Mouse (Mus musculus): ENCODE measurements around the gene Mei1. TPM values are rescaled to one million over a fixed set of nuclear protein-coding genes. Genes with fewer than 3 reads are reported as not detected.
A peak's percentile ranks its signal among the peaks of the same experiment; 100 is the strongest.

Mei1 gene
- polyA plus RNA-seq, 1 experiment from 2014 or later: not detected

GRCm38 (mm10) chr15:82159471-82159870 is 89.7 kb downstream of the Mei1 start:
- H3K4me3 ChIP-seq (ENCODE audit: low read depth, low read length): no peak overlapping the region
- ATAC-seq (no peak), DNase-seq (no peak)
- 85% methylated on average over 9 of the region's 9 CpGs for WGBS (ENCODE audit: insufficient replicate concordance)
- H3K27me3 ChIP-seq (ENCODE audit: insufficient read depth, low read length): no peaks in the 10 kb centered on the region
- H3K4me1 ChIP-seq (ENCODE audit: insufficient read depth): peaks cover 48% of the 10 kb centered on the region
- no peak for TF ChIP-seq EP300 (IDR thresholded peaks at IDR 0.05; ENCODE audit: low read depth)
- TF ChIP-seq CTCF (IDR thresholded peaks at IDR 0.05; ENCODE audit: low read depth): no peak
- no peak overlapping the region for H3K4me2 ChIP-seq (ENCODE audit: low read depth, low read length)
- no peak overlapping the region for H3K27ac ChIP-seq (ENCODE audit: low read depth)
- H3K9ac ChIP-seq (replicated peaks): no peak overlapping the region
- no peaks in the 10 kb centered on the region for H3K9me3 ChIP-seq (ENCODE audit: low read length)
- no peaks in the 10 kb centered on the region for H3K36me3 ChIP-seq (replicated peaks; ENCODE audit: insufficient read depth, low read length)

DNA sequence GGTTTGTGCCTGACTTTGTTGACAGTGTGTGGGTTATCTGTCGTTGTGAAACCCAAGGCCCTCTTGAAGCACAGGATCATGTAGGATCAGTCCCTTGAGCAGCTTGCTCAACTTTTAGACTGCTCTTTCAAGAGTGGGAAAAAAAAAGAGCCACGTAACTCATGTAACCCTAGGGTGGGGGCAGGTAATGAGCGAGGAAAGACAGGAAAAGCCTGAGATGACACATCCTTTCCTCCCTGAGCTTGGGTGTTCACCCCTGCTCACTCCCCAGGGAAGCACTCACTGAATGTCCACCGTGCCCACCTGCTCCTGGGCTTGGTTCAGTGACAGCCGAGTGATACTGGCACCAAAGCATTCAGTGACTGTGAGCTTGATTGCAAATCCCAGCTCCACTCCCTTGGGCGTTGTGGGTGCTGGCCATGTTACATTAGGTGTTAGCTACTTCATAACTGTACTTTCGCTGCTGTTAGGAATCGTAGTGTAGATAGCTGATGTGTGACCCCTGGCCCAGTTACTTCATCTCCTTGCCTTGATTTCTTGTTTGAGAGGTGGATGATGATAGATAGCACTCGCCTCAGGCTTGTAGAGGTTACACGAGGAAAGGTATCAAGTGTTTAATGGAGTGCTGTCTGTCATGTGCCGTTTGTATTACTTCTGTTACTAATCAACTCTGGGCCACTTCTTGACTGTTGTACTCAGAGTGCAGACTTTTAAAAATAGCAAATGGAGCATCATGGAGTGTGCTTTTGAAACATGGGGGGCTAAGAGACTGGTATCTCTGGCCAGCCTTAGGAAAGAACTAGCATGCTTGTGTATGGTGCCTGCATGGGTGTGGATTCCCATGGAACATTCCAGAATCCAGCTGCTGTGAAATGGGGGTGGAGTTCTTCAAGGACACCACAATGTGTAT is 91.2 kb downstream of the Mei1 start:
- peak overlapping the region; percentile 24 for H3K27ac ChIP-seq (ENCODE audit: low read depth)
- TF ChIP-seq EP300 (IDR thresholded peaks at IDR 0.05; ENCODE audit: low read depth) (no peak), CTCF (IDR thresholded peaks at IDR 0.05; ENCODE audit: low read depth) (no peak)
- no peaks in the 10 kb centered on the region for H3K27me3 ChIP-seq (ENCODE audit: insufficient read depth, low read length)
- 56% methylated on average over 11 of the region's 11 CpGs for WGBS (ENCODE audit: insufficient replicate concordance)
- no peak overlapping the region for H3K4me2 ChIP-seq (ENCODE audit: low read depth, low read length)
- peaks cover 61% of the 10 kb centered on the region for H3K4me1 ChIP-seq (ENCODE audit: insufficient read depth)
- DNase-seq: no peak
- no peak overlapping the region; the same call in 1 of the 2 replicates for H3K9ac ChIP-seq (replicated peaks)
- no peaks in the 10 kb centered on the region for H3K36me3 ChIP-seq (replicated peaks; ENCODE audit: insufficient read depth, low read length)
- ATAC-seq: no peak
- no peaks in the 10 kb centered on the region for H3K9me3 ChIP-seq (ENCODE audit: low read length)
- H3K4me3 ChIP-seq (ENCODE audit: low read depth, low read length): no peak overlapping the region

DNA sequence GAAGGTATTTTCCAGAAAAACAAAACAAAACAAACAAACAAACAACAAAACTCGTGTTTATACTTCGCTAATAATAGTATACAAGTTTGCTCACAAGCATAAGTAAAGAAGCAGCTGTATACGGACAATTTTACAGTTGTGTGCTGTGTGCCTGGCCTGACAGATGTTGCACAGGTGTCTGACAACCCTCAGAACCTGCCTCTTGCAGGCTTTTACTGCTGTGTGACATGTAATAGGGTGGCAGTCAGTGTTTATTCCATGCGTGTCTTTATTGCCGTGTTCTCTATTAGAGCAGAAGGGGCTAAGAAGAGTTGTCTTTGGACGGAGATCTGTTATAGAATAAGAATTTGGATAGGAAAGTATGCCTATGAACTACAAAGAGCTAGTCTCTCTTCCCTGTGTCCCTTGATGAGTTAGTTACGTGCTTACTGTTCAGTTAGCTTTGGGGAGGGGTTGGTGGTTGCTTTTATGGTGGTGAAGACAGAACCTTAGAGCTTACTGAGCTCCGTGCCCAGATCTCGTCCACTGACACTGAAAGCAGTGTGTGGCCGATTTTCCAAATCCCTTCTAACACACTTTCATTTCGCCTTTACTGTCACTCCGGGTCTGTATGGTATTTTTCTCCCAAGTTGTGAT is 92.3 kb downstream of the Mei1 start:
- no peak overlapping the region for H3K27ac ChIP-seq (ENCODE audit: low read depth)
- H3K4me1 ChIP-seq (ENCODE audit: insufficient read depth): peaks cover 65% of the 10 kb centered on the region
- H3K27me3 ChIP-seq (ENCODE audit: insufficient read depth, low read length): no peaks in the 10 kb centered on the region
- ATAC-seq (no peak), DNase-seq (no peak)
- no peaks in the 10 kb centered on the region for H3K36me3 ChIP-seq (replicated peaks; ENCODE audit: insufficient read depth, low read length)
- H3K4me2 ChIP-seq (ENCODE audit: low read depth, low read length): no peak overlapping the region
- no peaks in the 10 kb centered on the region for H3K9me3 ChIP-seq (ENCODE audit: low read length)
- TF ChIP-seq CTCF (IDR thresholded peaks at IDR 0.05; ENCODE audit: low read depth): no peak
- no peak for TF ChIP-seq EP300 (IDR thresholded peaks at IDR 0.05; ENCODE audit: low read depth)
- H3K4me3 ChIP-seq (ENCODE audit: low read depth, low read length): no peak overlapping the region
- 88% methylated on average over 12 of the region's 12 CpGs for WGBS (ENCODE audit: insufficient replicate concordance)
- H3K9ac ChIP-seq (replicated peaks): no peak overlapping the region

DNA sequence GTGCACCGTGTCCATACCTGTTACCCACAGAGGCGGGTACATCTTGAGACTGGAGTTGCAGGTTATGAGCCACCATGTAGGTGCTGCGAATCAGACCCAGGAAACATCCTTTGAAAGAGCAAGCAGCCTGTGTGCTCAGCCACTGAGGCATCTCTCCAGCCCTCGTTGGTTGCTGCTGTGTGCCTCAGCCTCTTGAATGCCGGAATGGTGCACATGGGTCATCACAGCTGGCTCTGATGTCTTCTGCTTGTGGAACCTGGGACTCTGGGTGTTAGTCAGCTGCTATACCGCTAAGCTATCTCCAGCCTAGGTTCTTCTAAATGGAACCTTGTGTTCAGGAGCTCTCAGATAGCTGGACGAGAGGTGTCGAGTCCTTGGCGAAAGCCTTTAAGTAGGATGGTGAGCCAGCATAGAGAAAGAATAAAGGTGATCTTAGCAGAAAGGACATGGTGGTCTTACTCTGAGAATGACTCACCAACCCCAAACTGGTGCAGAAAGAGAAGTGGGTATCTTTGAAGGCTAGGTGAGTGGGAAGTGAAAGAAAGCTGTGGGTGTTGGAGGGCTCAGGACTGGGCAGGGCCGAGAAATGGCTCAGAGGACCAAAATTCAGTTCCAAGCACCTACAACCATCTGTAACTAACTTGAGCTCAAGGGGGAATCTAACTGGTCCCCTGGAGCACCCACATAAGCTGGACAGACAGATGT is 93.7 kb downstream of the Mei1 start:
- Histone ChIP-seq H3K4me3 (ENCODE audit: low read depth, low read length) (no peak overlapping the region), H3K4me2 (ENCODE audit: low read depth, low read length) (peak overlapping the region; percentile 52), H3K4me1 (ENCODE audit: insufficient read depth) (peaks cover 65% of the 10 kb centered on the region), H3K36me3 (replicated peaks; ENCODE audit: insufficient read depth, low read length) (no peaks in the 10 kb centered on the region), H3K9me3 (ENCODE audit: low read length) (no peaks in the 10 kb centered on the region), H3K9ac (replicated peaks) (peak overlapping the region; percentile 2), H3K27me3 (ENCODE audit: insufficient read depth, low read length) (no peaks in the 10 kb centered on the region), H3K27ac (ENCODE audit: low read depth) (peak overlapping the region; percentile 76)
- TF ChIP-seq EP300 (IDR thresholded peaks at IDR 0.05; ENCODE audit: low read depth): no peak
- no peak for TF ChIP-seq CTCF (IDR thresholded peaks at IDR 0.05; ENCODE audit: low read depth)
- DNase-seq: no peak
- no peak for ATAC-seq
- WGBS (ENCODE audit: insufficient replicate concordance): 76% methylated on average over 10 of the region's 10 CpGs

- DNase-seq (no peak), ATAC-seq (peak; percentile 64)
- Histone ChIP-seq H3K27me3 (ENCODE audit: insufficient read depth, low read length) (no peaks in the 10 kb centered on the region), H3K36me3 (replicated peaks; ENCODE audit: insufficient read depth, low read length) (no peaks in the 10 kb centered on the region), H3K4me1 (ENCODE audit: insufficient read depth) (peaks cover 65% of the 10 kb centered on the region), H3K9ac (replicated peaks) (peak overlapping the region; percentile 2), H3K4me2 (ENCODE audit: low read depth, low read length) (peak overlapping the region; percentile 52), H3K4me3 (ENCODE audit: low read depth, low read length) (no peak overlapping the region), H3K9me3 (ENCODE audit: low read length) (no peaks in the 10 kb centered on the region), H3K27ac (ENCODE audit: low read depth) (peak overlapping the region; percentile 76)
- WGBS (ENCODE audit: insufficient replicate concordance): 24% methylated on average over 4 of the region's 4 CpGs
- TF ChIP-seq EP300 (IDR thresholded peaks at IDR 0.05; ENCODE audit: low read depth) (no peak), CTCF (IDR thresholded peaks at IDR 0.05; ENCODE audit: low read depth) (peak; percentile 44)
Observed at GRCm38 (mm10) chr15:82164061-82164399, 94.2 kb downstream of the Mei1 start.

DNA sequence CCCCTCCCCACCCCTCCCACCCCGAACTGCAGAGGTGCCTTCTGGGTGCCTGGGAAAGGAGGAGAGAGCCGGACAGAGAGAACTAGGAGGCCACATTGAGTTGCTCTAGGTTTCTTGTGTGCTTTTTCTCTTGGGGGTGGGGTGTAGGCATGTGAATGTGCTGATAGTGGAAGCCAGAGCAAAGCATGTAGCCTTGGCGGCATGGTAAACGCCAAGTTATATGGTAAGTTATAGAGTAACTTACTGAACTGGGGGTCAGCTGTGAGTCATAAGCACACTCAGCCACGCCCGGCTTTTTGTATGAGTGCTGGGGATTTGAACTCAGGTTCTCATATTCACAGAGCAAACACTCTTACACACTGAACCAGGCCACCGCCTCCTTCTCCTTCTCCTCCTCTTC is 94.7 kb downstream of the Mei1 start:
- Histone ChIP-seq H3K9me3 (ENCODE audit: low read length) (no peaks in the 10 kb centered on the region), H3K27me3 (ENCODE audit: insufficient read depth, low read length) (no peaks in the 10 kb centered on the region), H3K4me2 (ENCODE audit: low read depth, low read length) (peak overlapping the region; percentile 52), H3K4me3 (ENCODE audit: low read depth, low read length) (no peak overlapping the region), H3K27ac (ENCODE audit: low read depth) (peak overlapping the region; percentile 76), H3K36me3 (replicated peaks; ENCODE audit: insufficient read depth, low read length) (no peaks in the 10 kb centered on the region), H3K4me1 (ENCODE audit: insufficient read depth) (peaks cover 65% of the 10 kb centered on the region), H3K9ac (replicated peaks) (peak overlapping the region; percentile 44)
- ATAC-seq (peak; percentile 44), DNase-seq (no peak)
- WGBS (ENCODE audit: insufficient replicate concordance): 44% methylated on average over 7 of the region's 7 CpGs
- no peak for TF ChIP-seq CTCF (IDR thresholded peaks at IDR 0.05; ENCODE audit: low read depth)
- TF ChIP-seq EP300 (IDR thresholded peaks at IDR 0.05; ENCODE audit: low read depth): no peak
